Mouse (Mus musculus) lung, adult 2 months (tissue): ENCODE data around the gene Slc48a1.

Experiments
- CTCF ChIP-seq: fragments of 200-500 bp; IDR thresholded peaks from 2 replicates; pipeline ENCODE4 v1.5.1; 2011; ENCODE audit warnings: mild to moderate bottlenecking, low read length, control low read depth; ENCODE audit not compliant: insufficient read depth
- POLR2A ChIP-seq: fragments of 200-500 bp; IDR thresholded peaks from 2 replicates; pipeline ENCODE4 v1.6.1; 2011; ENCODE audit warnings: low read depth, mild to moderate bottlenecking, control low read depth, low read length, borderline replicate concordance; ENCODE audit errors: extremely low read depth

GRCm38 (mm10) chr15:97836894-97837247 is 58.6 kb downstream of the Slc48a1 start:
- TF ChIP-seq CTCF = no peak
- TF ChIP-seq POLR2A = no peak
